Mouse (Mus musculus) lung, postnatal 36 days (tissue): ENCODE data around the gene Slc29a4.

ENCODE experiments used
- DNase-seq: peaks from one replicate; pipeline ENCODE4 v3.0.0; 2022; ENCODE audit warnings: mixed read lengths

The Slc29a4 gene

DNA sequence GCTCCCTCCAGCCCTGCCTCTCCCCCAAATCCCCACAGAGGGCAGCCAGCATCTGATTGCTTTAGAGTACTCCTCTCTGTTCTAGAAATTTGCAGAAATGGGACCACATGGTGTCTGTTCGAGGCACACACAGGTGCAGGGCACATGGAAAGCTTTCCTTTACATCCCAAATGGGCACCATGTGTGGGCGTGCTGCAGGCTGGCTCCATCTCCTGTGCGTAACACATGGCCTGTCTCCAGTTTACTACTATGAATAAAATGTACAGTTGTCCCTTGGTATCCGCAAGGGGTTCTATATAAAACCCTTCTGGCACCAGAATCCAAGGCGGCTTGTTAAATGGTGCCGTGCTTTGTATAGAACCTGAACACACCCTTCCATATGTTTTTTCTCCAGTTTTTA lies 4.6 kb downstream of the Slc29a4 start:
- no peak for DNase-seq

DNA sequence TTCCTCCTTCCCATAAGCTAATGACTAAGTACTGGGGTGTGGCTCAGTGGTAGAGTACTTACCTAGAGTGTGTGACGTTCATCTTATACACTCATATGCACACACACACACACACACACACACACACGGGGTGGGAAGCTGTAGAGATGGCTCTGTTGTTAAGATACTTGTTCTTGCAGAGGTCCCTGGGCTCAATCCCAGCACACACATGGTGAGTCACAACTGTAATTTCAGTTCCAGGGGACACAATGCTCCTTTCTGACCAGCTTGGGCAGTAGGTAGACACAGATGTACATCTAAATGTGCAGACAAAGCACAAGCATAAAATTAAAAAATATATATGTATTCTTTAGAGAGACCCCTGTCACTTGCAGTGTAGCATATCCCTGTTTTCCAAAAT lies 5.4 kb downstream of the Slc29a4 start:
- no peak for DNase-seq

DNA sequence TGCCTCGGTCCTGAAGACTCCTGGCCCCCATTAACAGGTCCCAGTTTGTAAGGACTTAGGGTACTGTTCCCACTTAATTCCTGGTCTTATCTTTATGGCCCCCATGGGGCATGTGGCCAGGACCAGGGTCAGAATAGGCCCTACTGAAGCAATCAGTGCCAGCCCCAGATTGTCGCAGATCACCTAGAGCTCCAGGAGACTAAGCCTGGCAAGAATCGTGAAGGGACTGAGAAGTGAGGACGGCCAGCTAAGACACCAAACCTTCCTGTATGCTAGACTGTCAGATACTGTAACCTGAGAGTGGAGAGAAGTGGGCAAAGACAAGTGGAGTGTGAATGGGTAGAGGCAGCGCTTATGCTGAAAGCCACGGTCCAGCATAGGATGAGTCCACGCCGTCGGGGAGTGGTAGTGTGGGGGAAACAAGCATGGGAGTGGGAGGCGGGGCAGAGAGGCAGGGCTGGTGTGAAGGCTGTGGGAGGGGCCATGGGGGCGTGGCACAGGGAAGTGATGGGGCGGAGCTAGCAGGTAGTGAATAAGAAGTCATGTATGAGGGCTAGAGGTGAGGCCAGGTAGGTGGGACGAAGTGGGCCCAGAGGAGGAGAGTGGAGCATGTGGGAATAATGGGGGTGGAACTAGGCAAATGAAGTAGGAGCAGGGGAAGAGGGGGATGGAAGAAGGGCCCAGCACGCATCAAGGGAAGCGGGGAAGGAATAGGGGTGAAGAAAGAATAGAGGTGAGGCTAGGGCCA lies 8.7 kb downstream of the Slc29a4 start:
- DNase-seq, result peak; percentile 65

DNA sequence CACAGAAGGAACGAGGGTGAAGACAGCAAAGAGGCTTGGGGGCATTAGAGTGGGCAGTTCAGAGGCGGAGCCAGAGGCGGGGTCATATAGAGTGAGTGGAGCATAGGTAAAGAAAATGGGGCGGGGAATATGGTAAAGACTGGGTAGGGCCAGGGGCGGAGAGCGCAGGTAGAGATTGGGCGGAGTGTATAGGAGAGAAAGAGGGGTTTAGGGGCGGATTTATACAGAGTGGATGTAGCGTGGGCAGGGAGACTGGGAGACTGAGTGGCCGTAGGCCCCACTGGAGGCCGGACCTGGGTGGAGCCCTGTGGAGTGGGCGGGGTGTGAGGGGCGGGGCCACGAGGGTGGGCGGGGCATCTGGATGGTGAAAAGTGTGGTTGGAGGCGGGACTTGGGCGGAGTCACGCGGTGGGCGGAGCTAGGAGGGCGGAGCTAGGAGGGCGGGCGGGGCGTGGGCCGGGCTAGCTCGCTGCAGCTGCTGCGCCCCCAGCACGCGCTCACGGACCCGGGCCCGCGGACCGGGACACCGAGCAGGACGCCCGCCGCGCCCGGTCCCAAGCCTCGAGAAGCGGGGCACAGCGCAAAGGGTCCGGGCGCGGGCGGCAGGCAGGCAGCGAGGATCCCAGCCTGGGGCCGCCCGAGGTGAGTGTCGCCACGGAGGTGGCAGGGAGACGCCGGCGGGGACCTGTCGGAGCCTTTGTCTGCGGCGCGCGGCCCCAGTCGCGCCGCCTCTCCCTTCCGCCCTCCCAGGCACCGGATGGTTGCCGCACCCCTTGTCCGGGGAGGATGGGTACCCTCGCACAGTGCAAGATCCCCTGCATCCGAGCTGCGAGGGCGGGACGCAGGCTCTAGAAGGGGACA lies 9.6 kb downstream of the Slc29a4 start:
- DNase-seq, result no peak

DNA sequence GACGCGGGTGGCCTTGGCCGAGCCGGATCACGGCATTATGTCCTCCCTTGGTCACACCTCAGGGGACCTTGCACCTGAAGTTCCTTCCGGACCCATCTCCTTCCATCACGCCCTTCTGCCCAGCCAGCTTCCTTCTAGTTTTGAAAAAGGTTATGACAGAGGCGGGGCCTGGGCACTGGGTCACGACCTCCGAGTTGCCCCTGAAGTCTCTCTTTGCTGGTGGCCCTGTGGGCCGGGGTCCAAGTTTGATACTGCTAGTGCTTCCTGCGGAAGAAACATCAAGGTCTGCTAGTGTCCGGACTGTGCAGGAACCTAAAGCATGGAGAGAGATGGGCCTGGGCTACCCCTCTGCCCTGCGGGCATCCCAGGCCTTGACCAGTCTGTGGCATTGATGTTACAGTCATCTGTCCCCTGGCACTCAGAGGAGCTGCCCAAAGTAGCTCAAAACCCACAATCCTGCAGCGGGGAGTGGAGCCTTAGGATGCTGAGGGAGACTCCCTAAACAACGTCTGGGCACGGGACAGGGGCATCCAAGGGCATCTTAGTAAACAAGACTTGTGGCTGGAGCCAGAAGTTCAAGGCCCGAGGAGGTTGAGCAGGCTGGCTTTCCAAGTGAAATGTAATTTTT lies 10.3 kb downstream of the Slc29a4 start:
- DNase-seq, result no peak

DNA sequence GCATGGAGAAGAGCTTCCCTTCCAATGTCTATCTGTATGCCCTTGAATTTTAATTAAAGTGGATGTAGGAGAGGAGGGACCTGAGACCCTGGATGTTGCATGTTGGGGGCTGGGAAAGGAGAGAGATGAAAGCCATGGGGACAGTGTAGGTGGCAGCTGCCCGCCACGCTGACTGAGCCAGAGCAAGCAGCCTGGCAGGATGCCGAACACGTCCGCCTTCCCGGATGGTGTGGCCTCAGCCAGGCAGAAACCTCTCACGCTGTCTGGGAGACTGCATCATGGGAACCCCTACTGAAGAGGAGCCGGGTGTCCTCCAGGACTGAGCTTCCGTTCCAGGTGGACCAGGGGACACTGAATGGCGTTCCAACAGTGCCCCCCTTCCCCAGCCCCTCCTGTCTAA lies 11.3 kb downstream of the Slc29a4 start:
- no peak for DNase-seq

DNA sequence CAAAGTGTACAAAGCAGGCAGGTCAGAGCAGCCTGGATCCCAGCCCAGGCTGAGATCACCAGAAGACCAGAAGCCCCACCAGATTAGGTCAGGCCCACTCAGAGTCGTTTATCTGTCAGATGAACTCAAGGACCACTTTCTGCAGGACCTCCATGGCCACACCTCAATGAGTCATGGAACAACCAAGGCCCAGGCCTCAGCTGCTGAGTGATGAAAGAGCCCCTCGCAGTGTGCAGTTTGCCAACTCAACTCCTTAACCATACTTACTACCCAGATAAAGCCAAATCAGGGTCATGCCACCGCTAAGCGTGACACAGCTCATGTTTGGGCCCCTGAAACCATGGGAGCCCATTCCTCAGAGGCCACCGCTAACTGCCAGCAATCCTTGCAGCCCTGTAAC lies 15.4 kb downstream of the Slc29a4 start:
- no peak for DNase-seq

DNA sequence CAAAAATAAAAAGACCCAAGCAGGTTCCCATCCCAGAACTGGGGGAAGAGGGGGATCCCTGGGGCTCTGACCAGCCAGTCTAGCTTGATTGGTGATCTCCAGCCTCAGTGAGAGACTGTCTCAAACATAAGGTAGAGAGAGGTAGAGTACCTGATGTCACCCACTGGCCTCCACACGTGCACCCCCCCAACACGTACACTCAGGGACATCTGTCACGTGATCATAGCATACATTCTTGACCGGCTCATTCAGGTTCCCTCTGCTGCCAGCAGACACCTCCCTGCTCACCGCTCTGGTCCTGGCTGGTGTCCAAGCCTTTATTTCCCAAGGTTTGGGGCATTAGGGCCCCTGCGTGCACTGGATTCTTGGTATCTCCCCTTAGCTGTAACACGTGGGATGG lies 17.1 kb downstream of the Slc29a4 start:
- DNase-seq, result no peak

DNA sequence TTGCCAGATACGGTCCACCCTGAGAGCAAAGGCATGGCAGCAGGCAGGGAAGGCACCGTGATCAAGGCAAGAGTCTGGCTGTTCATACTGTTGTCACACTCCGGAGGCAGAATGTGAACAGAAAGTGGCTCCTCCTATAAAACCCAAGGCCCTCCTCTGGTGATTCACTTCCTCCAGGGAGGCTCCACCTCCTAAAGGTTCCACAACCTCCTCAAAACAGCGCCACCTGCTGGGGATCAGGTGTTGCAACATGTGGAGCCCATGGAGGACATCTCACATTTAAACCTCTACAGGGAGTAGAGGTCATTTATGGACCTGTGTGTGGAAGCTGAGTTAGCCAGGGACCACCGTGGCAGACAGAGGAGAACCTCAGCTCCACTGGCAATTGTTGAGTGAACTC lies 20.1 kb downstream of the Slc29a4 start:
- no peak for DNase-seq

DNA sequence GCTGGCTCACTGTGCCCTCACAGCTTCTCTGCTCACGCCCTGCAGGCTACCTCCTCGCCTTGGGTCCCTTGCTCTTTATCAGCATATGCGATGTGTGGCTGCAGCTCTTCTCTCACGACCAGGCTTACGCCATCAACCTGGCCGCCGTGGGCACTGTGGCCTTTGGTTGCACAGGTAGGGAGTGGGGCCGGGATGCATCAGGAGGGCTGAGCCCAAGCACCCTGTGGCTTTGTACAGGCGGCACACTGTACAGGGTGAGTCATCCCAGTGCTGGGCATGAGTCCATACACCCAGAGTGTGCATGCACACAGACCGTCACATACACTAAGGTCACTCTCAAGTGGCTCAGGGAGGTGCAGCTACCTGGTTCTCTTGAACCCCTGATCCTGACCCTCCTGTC lies 21.7 kb downstream of the Slc29a4 start:
- no peak for DNase-seq

DNA sequence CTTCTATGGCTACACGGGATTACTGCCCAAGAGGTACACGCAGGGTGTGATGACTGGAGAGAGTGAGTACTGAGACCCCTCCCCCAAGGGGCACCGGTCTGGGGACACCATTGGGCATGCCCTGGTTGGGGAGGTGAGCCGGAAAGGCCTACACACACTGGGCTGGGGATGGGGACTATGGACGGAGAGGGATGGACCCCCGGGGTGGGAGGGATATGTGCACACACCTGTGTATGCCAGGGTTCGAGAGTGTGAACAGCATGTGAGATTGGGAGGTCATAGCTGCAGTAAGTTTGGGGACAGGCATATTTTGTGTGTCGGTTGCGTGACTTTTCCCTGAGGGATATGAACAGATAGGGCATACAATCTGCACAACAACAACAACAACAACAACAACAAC lies 22.7 kb downstream of the Slc29a4 start:
- no peak for DNase-seq

DNA sequence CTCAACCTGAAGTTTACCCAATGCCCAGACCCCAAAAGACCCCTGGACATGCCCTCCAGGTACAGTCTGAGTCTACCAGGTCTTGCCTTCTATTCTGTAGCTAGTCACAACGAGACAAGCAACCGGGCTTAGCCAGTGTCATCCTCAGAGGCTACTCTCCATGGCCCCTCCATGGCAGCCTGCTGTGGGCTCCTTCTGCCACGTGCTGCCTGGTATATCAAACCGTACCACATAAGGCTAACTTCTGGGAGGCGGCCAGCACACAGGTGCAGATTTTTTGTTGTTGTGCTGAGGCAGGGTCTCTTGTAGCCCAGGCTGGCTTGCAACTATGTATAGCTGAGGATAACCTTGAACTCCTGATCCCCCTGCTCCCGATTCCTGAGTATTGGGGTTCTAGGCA lies 23.7 kb downstream of the Slc29a4 start:
- no peak for DNase-seq

DNA sequence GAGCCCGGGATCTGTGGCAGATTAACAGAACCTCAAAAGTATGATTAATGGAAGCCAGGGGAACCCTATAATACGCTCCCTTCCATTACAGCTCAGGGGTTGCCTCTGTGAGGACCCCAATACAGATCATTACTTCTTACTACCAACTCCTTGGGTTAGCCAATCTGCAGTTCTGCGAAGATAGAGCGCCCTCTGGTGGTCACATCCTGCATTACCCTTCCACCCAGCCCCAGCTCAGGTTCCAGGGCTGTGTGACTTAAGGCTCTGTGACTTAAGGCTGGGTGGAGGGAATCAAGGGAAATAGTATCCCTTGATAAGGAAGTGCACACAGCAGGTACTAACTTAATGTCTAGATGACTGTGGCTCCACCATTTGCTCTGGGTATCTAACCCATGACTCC lies 25.7 kb downstream of the Slc29a4 start:
- DNase-seq, result peak; percentile 79

DNA sequence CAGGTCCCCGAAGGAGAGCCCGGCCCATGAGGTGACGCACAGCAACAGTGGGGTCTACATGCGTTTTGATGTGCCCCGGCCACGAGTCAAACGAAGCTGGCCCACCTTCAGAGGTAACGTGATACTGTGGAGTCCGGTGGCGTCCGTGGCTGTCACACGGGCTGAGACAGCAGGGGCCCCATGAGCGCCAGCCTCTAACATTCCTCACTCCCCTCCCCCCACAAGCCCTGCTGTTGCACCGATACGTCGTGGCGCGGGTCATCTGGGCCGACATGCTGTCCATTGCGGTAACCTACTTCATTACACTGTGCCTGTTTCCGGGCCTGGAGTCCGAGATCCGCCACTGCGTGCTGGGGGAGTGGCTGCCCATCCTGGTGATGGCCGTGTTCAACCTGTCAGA lies 26.2 kb downstream of the Slc29a4 start:
- no peak for DNase-seq

DNA sequence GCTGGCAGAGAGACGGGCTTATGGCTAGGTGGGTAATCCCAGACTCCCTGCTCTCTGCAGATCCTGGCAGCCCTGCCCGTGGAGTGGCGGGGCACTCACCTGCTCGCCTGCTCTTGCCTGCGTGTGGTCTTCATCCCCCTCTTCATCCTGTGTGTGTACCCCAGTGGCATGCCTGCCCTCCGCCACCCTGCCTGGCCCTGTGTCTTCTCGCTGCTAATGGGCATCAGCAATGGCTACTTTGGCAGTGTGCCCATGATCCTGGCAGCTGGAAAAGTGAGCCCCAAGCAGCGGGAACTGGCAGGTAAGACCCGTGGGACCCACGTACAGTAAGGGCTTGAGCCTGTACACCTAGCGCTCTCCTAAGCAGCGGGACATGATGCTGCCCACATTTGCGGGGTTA lies 27.6 kb downstream of the Slc29a4 start:
- no peak for DNase-seq

DNA sequence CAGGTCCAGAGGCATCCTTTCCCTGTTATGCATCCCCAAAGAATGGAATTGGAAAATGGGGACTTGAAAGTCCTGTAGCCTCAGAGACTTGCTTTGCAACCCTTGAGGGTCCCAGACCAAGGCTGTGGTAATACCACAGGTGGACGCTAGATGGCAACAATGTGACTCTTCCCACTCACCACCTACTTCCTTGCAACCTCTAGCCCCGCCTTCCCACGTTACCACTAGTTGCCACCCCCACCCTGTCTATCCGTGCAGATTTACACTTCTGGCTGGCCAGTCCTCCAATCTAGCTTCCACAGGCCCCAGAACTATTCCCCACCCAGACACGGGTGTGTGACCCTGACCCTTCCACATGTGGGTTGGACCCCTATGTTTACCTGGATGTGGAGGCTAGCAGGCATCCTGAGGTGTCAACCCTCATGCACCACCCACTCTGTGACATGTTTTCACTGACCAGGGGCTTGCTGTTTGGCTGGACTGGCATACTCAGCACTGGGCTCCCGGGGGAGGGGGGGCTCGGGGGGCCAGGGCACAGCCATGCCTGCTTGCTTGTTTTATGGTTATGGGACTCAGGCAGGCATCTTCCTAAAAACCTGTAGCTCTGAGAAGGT lies 31.3 kb downstream of the Slc29a4 start:
- peak; percentile 82 for DNase-seq

DNA sequence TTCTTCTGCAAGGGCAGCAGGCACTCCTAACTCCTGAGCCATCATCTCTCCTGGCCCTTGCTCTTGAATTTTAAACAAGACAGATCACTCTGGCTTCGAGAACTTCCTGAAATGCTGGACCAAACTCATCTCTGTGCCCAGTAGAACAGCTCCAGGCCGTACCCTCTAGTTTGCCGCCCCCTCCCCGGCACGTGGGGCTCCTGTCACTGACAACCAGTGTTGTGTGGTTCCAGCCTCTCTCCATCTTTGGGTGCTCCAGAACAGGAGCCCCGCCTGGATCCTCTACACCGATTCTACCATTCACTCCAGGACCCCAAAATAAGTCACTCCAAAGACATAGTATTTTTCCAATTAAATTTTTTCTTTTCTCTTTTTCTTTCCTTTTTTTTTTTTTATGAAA lies 32.0 kb downstream of the Slc29a4 start:
- no peak for DNase-seq

DNA sequence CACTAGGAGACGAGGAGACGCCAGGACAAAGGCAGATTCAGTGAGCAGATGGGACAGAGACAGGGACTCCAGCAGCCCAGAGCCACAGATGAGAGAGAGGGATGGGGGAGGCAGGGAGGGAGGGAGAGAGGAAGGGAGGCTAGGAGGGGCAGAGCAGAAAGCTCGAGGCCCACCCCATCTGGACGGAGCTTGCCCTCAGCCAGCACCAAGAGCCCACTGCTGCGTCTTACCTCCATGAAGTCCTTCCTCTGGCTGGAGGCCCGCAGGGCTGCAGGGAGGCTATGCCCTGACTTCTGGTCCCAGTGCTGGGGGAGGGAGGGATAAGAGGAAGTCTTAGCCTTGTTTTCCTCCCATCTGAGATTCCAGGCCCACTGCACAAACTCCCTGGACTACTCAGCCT lies 34.4 kb downstream of the Slc29a4 start:
- no peak for DNase-seq

DNA sequence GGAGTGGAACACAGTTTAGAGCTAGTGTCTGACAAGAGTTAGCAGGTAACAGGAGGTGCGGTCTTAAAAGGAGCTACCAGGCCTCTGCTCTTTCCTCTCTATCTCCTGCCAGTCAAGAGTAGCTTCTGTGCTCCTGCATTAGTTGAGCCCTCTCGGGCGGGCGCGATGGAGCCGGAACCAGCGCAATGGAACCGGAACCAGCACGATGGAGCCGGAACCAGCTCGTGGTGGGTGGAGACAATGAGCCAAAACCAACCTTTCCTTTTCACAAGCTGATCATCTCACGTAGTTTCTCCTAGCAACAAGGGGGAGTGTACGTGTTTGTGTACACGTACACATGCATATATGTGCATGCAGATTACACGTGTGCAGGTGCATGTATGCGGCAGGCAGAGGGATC lies 36.0 kb downstream of the Slc29a4 start:
- DNase-seq, result no peak

DNA sequence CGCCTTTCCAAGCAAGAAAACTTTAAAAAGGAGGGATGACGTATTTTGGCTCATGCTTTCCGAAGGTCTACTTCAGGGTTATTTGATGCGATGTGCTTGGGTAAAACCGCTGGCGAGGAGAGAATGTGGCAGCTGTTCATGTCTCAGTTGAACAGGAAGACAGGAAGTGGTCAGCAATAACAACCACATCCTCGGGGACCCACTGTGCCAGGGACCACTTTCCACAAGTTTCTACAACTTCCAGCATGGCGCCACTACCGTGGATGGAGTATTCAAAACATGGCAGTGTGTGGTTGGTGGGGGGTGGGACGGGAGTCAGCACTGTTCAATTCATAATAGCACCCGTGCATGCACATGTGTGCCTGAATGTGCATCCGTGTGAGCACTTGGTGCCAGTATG lies 38.0 kb downstream of the Slc29a4 start:
- DNase-seq, result no peak

DNA sequence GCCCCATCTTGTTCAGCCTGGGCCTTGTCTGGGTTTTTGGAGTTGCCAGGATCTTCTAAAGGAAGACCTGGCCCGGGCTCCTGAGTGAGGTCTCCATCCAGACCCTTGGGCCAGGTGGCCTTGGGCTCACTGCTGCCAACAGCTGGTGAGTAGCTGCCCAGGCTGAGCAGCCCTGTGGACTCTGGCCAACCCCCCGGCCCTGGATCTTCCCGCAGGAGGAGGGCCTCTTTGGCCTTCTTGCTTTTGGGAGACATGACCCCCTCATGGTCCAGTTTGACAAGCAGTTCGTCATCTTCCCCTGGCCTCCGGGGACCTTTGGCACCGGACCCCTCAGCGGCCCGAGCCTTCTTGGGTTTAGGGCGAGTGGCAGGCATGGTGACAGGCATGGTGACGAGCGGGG lies 39.6 kb downstream of the Slc29a4 start:
- no peak for DNase-seq

DNA sequence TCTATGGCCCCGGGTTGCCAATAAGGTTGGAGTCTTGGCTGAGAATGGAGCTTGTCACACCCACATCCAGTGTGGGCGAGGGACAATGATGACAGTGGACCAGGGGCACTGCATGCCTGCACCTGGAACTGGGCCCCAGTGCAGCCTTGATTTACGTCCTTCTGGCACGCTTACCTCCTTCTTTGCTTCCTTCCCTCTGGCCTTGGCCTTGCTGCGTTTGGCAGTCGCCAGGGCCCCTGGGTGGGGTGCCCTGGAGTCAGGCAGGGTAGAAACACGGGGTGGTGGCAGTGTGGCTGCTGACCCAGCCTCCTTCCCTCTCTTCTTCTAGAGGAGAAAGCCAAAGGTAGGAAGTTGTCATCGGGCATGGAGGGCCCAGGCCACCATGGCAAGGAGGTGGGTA lies 47.6 kb downstream of the Slc29a4 start:
- no peak for DNase-seq

DNA sequence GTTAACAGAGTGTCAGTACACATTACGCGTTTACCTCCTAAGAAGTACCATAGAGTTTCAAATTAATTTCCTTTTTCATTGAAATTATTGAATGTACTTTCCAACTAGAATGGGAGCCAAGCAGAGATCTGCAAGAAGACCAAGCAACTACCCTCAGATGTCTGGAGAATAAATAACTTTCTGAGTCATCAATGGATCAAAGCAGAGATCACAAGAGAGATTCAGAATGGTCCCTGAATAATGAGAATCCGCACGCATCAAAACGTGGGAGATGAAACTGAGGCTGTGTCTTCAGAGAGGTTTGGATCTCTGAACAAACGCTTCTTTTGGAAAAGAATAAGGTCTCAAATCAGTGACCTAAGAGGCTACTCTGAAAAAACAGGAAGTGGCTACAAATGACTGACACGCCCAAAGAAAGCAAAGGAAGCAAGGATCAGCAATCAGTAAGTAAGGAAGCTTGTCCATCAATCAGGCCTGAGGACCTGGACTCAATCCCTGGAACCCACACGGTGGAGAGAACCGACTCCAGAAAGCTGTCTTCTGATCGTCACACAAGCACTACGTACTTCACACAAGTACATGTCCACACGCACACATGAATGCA lies 54.8 kb downstream of the Slc29a4 start:
- DNase-seq, result peak; percentile 31
